Mouse (Mus musculus) bone marrow, adult 2 months (tissue): Measurements from ENCODE around the gene Emcn.

Experiments
- CTCF ChIP-seq: fragments of 200-500 bp; IDR thresholded peaks from 2 replicates; pipeline ENCODE4 v1.5.1; 2011; ENCODE audit warnings: low read length, control low read depth; ENCODE audit not compliant: control insufficient read depth, insufficient read depth
- POLR2A ChIP-seq: fragments of 200-500 bp; IDR thresholded peaks from 2 replicates; pipeline ENCODE4 v1.6.1; 2011; ENCODE audit warnings: low read depth, mild to moderate bottlenecking, control low read depth, low read length, borderline replicate concordance; ENCODE audit not compliant: control insufficient read depth

DNA sequence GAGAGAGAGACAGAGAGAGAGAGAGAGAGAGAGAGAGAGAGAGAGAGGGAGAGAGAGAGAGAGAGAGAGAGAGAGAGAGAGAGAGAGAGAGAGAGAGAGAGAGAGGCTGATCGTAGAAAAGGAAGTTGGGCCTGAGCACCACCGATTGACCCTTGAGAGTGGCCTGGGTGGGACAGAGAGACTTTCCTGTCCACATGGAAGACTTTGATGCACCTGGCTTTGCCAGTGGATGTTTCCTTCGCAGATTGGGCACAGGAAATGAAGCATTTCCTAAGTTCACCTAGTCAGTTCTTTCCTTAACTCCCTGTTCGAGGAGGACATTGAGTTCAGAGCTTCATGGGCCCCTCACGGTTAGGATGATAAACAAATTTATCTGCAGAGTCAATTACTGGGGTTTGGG lies 2.6 kb downstream of the Emcn start:
- TF ChIP-seq CTCF (no peak), POLR2A (no peak)
